Mouse (Mus musculus) retina, adult 2 months (tissue): ENCODE measurements around the gene Pdcd1.
"Not testable (repeated sequence)": the region's sequence is repeated elsewhere in the genome, so short reads cannot be mapped to it uniquely, and the experiment has no call there.

Experiments used
- DNase-seq: peaks from one replicate; pipeline ENCODE4 v3.0.0-alpha.2; 2012; ENCODE audit warnings: low read depth, low spot score

Pdcd1 gene

GRCm38 (mm10) chr1:94052373-94052772, at the start of gene Pdcd1:
Gene Pdcd1, minus strand, starts transcription at chr1:94052553.
- DNase-seq = no peak

GRCm38 (mm10) chr1:94091788-94092187, 39.4 kb upstream of the Pdcd1 start:
- no peak for DNase-seq

DNA sequence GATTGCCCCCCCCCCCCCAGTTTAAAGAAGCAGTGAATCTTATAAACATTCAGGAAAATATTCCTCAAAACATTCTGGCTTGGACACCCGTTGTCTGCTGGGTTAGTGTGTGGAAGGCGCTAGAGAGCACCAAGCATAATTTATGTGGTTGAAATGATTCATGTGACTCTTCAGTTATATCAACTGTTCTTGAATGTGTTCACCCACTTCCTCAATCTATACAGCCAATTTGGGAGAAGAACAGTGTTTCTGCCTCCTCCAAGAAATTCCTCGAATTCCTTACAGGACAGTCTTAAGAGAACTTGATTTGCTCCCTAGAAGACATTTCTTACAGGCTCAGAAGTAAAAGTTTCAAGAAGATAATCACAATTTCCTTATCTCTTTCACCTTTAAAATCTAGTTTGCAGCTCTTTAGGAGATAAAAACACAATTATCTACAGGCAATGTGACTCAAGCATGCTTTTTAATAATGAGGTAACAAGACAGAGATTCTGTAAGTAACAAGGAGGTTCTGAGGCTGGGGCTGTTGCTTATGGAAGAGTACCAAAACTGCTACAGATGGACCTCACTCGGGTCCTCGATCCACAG, 34.1 kb upstream of the Pdcd1 start:
- DNase-seq = no peak

- no peak for DNase-seq
Measured at GRCm38 (mm10) chr1:94085324-94086105, 33.2 kb upstream of the Pdcd1 start.

DNA sequence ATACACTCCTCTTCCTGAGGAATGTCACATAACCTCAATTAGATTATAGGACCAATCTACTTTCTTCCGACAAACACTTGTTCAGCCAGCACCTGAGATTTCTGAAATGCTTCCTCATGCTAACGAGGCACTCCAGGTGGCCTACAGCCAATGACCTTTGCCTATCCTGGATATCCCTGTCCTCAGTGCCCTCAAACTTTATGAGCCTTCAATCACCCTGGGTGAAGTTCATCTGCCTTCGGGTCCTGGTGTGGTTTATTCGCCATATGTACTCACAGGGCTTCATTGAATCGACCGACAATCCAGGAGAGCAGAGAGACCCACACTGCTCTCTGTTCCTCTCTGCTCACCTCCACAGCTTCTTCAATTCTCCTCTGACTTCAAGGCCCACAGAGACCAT, 29.4 kb upstream of the Pdcd1 start:
- DNase-seq = no peak

- DNase-seq = no peak
Measured at GRCm38 (mm10) chr1:94081191-94081590, 28.8 kb upstream of the Pdcd1 start.

- no peak for DNase-seq
Measured at GRCm38 (mm10) chr1:94080718-94081117, 28.4 kb upstream of the Pdcd1 start.

DNA sequence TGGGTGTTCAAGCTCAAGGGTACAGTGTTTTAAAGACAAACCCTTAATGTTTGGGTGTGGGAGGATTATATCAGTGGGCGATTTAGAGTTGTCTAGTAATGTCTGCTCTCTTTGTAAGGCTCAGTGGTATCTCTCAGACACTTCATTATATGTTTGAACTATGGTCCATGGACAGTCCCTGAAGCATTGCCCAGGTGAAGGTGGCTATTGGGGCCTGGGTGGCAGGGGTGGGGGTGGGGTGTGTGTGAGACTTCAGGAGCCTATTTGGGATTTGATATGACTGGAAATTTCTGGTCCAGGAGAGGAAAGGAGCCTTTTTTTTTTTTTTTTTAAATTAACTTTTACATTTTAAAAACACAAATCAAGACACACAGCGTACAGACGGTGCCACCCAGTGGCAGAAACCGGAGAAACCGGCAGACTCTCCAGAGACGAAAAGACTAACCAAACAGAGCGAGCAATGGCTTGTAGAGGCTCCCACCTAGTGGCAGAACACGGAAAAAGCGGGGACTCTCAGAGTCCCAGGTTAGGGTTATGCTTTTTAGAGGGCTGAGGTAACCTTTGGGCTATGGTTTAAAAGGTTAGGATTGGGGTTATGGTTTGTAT, 26.6 kb upstream of the Pdcd1 start:
- DNase-seq = peak; percentile 48

DNA sequence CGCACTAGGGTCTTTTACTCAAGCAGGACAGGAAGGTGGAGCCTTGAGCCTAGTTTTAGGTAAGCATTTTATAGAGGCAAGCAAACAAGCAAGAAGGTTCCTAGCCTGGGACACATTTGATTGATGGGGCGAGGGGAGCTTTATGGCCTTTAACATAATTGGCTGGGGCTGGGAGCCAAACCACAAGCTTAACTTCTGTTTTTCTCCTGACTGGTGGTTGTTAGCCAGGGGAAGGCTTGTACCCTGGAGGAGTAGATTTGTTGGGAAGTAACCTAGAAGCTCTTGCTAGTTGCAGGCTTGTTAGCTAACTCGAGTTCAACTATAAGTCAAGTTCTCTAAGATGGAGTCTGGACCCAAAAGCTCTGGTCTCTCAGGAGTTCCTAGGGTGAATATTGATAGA, 26.0 kb upstream of the Pdcd1 start:
- DNase-seq = no peak

DNA sequence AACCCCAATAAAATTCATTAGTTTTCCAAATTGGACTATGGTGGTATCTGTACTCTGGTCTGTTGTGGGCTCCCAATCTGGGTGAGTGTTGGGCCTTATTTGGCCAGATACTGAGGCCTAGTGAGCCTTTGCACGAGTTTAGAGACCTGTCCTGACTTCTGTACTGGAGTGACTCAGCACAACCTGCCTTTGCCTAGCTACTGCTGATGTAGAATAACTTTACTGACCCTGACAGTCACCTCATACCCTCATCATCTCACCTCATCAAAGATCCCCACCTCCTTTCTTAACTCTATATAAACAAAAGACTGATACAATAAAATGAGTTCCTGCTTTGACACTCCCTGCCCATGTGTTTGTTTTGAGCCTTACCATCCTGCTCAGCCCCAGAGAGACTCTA, 24.3 kb upstream of the Pdcd1 start:
- no peak for DNase-seq

DNA sequence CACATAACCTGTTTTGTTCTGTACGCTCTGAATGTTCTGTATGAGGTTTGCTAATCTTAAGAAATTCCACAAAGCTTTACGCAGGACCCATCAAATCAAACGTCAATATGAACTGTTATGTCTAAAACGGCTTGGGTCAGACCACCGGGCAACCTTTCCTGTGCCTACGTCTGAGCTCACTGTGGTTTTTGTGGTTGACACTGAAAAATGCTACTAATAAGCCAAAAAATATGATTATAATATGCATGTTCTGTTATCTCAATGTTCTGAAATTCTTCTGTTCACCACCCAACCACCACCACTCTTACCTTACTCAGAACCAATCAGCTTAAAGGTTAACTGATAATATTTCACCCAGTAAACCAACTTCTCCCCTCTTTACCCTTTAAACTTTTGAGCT, 22.4 kb upstream of the Pdcd1 start:
- DNase-seq = no peak

GRCm38 (mm10) chr1:94058281-94058680, 5.9 kb upstream of the Pdcd1 start:
- DNase-seq = not testable (repeated sequence)

DNA sequence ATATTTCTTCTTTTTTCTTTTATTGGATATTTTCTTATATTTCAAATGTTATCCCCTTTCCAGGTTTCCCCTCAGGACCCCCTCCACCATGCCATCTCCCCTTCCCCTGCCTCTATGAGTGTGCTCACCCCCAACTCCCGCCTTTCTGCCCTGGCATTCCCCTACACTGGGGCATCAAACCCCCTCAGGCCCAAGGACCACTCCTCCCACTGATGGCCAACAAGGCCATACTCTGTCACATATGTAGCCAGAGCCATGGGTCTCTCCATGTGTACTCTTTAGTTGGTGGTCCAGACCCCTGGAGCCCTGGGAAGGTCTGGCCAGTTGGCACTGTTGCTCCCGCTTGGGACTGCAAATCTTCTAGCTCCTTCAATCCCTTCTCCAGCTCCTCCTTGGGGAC, 5.0 kb upstream of the Pdcd1 start:
- no peak for DNase-seq

DNA sequence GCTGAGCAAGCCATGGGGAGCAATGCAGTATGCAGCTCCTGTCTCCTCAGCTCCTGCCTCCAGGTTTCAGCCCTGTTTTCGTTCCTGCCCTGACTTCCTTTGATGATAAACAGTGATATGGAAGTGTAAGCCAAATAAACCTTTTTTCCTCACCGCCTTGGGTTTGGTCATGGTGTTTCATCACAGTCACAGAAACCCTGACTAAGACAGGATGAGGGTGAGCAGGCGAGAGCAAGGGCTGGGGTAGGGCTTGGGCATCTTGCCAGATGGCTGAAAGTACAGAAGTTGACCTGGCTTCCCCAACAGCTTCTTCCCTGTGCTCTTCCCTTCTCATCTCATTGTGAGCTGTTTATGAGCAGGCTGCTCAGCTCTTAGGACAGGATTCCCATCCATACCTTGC, 3.6 kb upstream of the Pdcd1 start:
- no peak for DNase-seq

DNA sequence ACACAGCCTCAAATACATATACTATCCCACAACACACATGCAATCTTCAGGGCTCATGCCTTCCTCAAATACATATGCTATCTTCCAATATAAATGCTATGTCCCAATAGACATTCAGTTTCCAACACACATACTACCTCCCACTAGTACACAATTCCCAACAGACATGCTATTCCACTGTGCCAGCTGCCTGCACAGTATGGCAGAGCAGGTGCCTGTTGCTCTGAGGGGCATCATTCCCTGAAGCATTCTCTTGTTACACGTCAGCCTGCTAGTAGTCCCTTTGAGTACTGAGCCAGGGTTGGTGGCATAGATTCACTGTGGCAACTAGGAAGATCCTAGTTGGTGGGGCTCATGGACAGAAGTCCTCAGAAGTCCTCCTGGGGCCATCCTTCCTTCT, 2.1 kb upstream of the Pdcd1 start:
- DNase-seq = no peak

- no peak for DNase-seq
Measured at GRCm38 (mm10) chr1:94053530-94054216, 1.3 kb upstream of the Pdcd1 start.

DNA sequence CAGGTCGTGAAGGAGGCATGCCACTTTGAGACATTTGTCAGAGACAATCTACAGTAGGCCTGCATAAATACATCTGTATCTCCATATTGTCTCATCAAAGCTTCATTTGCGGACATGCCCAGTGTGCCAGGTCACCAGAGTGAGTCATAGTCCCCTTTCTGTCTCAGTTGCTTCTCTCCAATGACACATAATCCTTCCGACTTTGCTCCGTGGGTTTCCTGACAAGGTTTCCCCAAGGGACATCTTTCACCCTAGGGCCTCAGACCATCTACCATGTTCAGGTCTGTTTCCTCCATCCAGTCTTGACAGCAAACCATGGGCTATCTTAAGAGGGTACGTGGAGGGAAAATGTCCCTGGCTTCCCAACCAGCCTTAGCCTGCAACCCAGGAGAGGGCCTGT, 1.2 kb downstream of the Pdcd1 start:
- DNase-seq = no peak

DNA sequence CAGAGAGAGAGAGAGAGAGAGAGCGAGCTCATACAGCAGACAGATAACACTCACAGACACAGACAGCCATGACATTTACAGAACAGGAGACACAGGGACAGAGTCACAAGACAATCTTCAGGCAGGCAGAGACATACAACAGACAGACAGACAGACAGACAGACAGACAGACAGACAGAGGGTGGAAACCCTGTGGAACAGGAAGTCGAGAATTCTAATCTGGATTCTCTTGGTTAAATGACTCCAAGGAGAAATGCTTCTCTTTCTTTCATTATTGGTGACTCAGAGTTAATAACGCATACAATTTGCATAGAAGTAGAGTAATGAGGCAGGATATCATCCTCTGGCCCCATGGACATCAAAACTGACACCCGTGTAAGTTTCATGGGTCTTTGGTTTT, 5.8 kb downstream of the Pdcd1 start:
- no peak for DNase-seq

- no peak for DNase-seq
Measured at GRCm38 (mm10) chr1:94045559-94045958, 6.8 kb downstream of the Pdcd1 start.

GRCm38 (mm10) chr1:94040391-94040790, 12.0 kb downstream of the Pdcd1 start:
- DNase-seq = no peak

DNA sequence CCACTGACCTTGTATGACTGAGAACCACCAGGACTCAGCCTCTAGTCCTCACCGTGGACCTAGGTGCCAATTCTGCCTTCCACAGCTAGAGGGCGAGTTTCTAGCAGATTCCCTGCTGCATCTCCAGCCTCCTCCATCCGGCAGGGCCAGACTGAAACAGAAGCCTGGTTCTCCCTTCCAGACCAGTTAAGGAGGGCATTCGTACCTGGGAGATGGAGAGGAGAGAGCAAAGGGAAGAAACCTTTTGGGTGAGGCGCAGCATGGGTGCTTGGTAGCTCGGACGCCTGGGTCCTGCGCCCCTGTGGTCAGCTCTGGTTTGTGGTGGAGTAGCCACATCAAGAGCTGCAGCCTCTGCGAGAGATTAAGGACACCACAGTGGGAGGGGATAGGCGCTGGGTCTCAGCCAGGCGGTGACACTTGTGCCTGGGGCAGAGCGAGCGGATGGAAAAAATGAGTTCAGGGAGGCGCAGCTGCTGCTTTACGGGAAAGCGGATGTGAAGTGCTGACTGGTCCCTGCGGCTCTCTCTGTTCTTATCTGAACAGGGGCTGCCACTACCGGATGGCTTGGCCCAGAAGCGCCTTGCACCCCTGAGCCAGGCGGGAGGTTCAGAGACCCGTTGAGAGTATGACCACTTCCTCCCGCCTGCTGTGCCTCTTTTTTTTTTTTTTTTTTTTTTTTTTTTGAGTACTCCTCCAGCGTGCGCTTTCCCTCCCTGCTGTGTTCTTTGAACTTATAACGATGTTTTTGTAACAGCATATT, 17.2 kb downstream of the Pdcd1 start:
- peak; percentile 37 for DNase-seq
